Mouse (Mus musculus): ENCODE data around the gene Fgfr2.
"Not testable (repeated sequence)": the region's sequence is repeated elsewhere in the genome, so short reads cannot be mapped to it uniquely, and the experiment has no call there.

Gene Fgfr2

GRCm38 (mm10) chr7:133120221-133120751 is 2.9 kb downstream of the Fgfr2 start:
- DNase-seq (ENCODE audit: low read depth, low spot score) = no peak

- DNase-seq (ENCODE audit: low read depth, low spot score) = no peak
Observed at GRCm38 (mm10) chr7:133117815-133118214, 5.3 kb downstream of the Fgfr2 start.

GRCm38 (mm10) chr7:133116542-133116941 is 6.6 kb downstream of the Fgfr2 start:
- no peak for DNase-seq (ENCODE audit: low read depth, low spot score)

- DNase-seq (ENCODE audit: low read depth, low spot score) = no peak
Observed at GRCm38 (mm10) chr7:133115886-133116285, 7.3 kb downstream of the Fgfr2 start.

GRCm38 (mm10) chr7:133114847-133115470 is 8.2 kb downstream of the Fgfr2 start:
- DNase-seq (ENCODE audit: low read depth, low spot score) = no peak

- DNase-seq (ENCODE audit: low read depth, low spot score) = no peak
Observed at GRCm38 (mm10) chr7:133113185-133113895, 9.8 kb downstream of the Fgfr2 start.

GRCm38 (mm10) chr7:133112351-133112831 is 10.8 kb downstream of the Fgfr2 start:
- DNase-seq (ENCODE audit: low read depth, low spot score) = no peak

- DNase-seq (ENCODE audit: low read depth, low spot score) = no peak
Observed at GRCm38 (mm10) chr7:133109442-133109841, 13.7 kb downstream of the Fgfr2 start.

- no peak for DNase-seq (ENCODE audit: low read depth, low spot score)
Observed at GRCm38 (mm10) chr7:133108695-133109094, 14.5 kb downstream of the Fgfr2 start.

- DNase-seq (ENCODE audit: low read depth, low spot score) = no peak
Observed at GRCm38 (mm10) chr7:133102578-133102977, 20.6 kb downstream of the Fgfr2 start.

- no peak for DNase-seq (ENCODE audit: low read depth, low spot score)
Observed at GRCm38 (mm10) chr7:133101070-133101469, 22.1 kb downstream of the Fgfr2 start.

- no peak for DNase-seq (ENCODE audit: low read depth, low spot score)
Observed at GRCm38 (mm10) chr7:133100178-133100577, 23.0 kb downstream of the Fgfr2 start.

- DNase-seq (ENCODE audit: low read depth, low spot score) = no peak
Observed at GRCm38 (mm10) chr7:133099266-133099665, 23.9 kb downstream of the Fgfr2 start.

- DNase-seq (ENCODE audit: low read depth, low spot score) = no peak
Observed at GRCm38 (mm10) chr7:133098118-133098793, 24.9 kb downstream of the Fgfr2 start.

- not testable (repeated sequence) for DNase-seq (ENCODE audit: low read depth, low spot score)
Observed at GRCm38 (mm10) chr7:133095610-133096009, 27.5 kb downstream of the Fgfr2 start.

GRCm38 (mm10) chr7:133094711-133095495 is 28.2 kb downstream of the Fgfr2 start:
- DNase-seq (ENCODE audit: low read depth, low spot score) = no peak

- no peak for DNase-seq (ENCODE audit: low read depth, low spot score)
Observed at GRCm38 (mm10) chr7:133094161-133094560, 29.0 kb downstream of the Fgfr2 start.

GRCm38 (mm10) chr7:133093731-133094130 is 29.4 kb downstream of the Fgfr2 start:
- DNase-seq (ENCODE audit: low read depth, low spot score) = no peak

GRCm38 (mm10) chr7:133090641-133091040 is 32.5 kb downstream of the Fgfr2 start:
- no peak for DNase-seq (ENCODE audit: low read depth, low spot score)

GRCm38 (mm10) chr7:133089621-133090260 is 33.4 kb downstream of the Fgfr2 start:
- DNase-seq (ENCODE audit: low read depth, low spot score) = no peak

- DNase-seq (ENCODE audit: low read depth, low spot score) = no peak
Observed at GRCm38 (mm10) chr7:133088830-133089261, 34.3 kb downstream of the Fgfr2 start.

All from CD4-positive, CD25-positive, alpha-beta regulatory T cell, adult 2 months (primary cell).